Mouse (Mus musculus): ENCODE results near the gene Klhl11. TPM values are rescaled to one million over a fixed set of nuclear protein-coding genes. Genes with fewer than 3 reads are reported as not detected.

The Klhl11 gene
- polyA plus RNA-seq, 1 experiment from 2014 or later: 12.8 TPM

DNA sequence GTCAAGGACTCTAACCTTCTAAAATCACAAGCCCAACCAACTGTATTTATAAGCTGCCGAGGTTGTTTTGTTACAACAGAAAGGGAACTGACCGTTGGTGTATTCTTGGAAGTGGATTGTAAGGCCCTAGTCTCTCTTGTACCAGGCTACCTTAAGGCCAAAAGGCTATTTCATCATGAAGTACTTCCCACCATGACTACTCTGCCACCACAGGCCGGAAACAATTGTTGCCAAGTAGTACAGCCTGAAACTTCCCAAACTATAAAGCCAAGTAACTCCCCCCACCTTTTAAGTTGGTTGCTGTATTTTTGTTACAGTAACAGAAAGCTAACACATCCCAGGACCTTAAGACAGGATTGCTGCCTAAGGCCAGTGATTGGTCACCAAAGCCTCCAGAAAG, 45.7 kb downstream of the Klhl11 start:
- Histone ChIP-seq H3K36me3 (replicated peaks) (peaks cover 6% of the 10 kb centered on the region; the same call in 1 of the 2 replicates), H3K4me2 (no peak overlapping the region), H3K9me3 (no peaks in the 10 kb centered on the region), H3K4me1 (no peaks in the 10 kb centered on the region), H3K27me3 (replicated peaks) (no peaks in the 10 kb centered on the region), H3K9ac (no peak overlapping the region), H3K4me3 (no peak overlapping the region), H3K27ac (no peak overlapping the region)
- WGBS: 88% methylated on average over 3 of the region's 3 CpGs
- ATAC-seq (replicated peaks): no peak

DNA sequence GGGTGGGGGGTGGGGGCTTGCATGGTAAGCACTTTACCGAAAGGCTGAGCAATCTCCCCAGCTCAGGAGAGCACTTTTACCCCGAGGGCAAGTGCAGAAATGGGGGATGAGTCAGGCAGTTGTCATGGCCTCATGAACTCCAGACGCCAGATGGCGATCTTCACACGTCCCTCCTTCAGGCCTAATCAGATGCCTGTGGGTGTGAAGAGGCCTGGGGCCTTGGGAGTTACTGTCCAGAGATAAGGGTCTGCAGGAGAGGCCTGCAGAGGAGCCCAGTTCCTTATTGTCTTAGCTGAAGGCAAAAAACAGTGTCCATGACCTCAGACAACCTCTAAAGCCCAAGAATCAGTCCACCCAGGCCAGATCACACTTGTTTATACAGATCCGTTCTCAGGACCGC, 46.7 kb downstream of the Klhl11 start:
- Histone ChIP-seq H3K27ac (no peak overlapping the region), H3K4me3 (no peak overlapping the region), H3K9ac (no peak overlapping the region), H3K27me3 (replicated peaks) (no peaks in the 10 kb centered on the region), H3K4me2 (no peak overlapping the region), H3K9me3 (no peaks in the 10 kb centered on the region), H3K4me1 (no peaks in the 10 kb centered on the region), H3K36me3 (replicated peaks) (peaks cover 6% of the 10 kb centered on the region; the same call in 1 of the 2 replicates)
- no peak for ATAC-seq (replicated peaks)
- WGBS: 33% methylated on average over 7 of the region's 7 CpGs

DNA sequence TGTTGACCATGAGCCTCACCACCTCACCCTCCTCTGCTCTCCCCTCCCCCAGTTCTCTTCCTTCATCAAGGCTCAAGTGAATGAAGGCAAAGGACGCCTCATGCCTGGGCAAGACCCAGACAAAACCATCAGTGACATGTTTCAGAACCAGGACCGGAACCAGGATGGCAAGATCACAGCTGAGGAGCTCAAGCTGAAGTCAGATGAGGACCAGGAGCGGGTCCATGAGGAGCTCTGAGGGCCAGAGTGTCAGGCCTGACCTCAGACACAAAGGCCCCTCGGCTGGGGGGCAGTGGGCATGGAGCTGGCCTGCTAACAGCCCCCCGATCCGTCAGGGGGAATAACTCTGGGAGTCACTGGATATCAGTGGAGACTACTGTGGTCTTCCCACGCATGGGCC, 48.7 kb downstream of the Klhl11 start:
- Histone ChIP-seq H3K9me3 (no peaks in the 10 kb centered on the region), H3K4me3 (no peak overlapping the region), H3K4me1 (no peaks in the 10 kb centered on the region), H3K36me3 (replicated peaks) (no peaks in the 10 kb centered on the region), H3K9ac (no peak overlapping the region), H3K27me3 (replicated peaks) (no peaks in the 10 kb centered on the region), H3K4me2 (no peak overlapping the region), H3K27ac (no peak overlapping the region)
- ATAC-seq (replicated peaks): no peak
- WGBS: 85% methylated on average over 7 of the region's 7 CpGs

DNA sequence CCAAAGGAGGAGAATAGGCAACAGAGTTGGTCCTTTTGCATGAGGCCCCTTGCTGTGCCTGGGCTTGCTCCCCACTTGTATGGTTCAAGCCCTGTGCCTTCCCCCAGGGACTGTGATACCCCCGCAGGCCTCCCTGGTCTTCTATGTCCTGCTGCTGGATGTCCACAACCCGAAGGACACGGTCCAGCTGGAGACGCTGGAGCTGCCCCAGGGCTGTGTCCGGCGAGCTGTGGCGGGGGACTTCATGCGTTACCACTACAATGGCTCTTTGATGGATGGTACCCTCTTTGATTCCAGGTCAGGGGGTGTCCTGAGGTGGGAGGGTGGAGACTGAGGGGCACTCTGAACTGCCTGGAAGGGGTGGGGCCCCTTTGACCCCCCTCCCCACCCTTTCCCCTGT, 51.0 kb downstream of the Klhl11 start:
- no peak overlapping the region for H3K4me3 ChIP-seq
- no peak overlapping the region for H3K4me2 ChIP-seq
- no peak overlapping the region for H3K27ac ChIP-seq
- no peaks in the 10 kb centered on the region for H3K4me1 ChIP-seq
- no peak for ATAC-seq (replicated peaks)
- H3K9me3 ChIP-seq: no peaks in the 10 kb centered on the region
- H3K36me3 ChIP-seq (replicated peaks): no peaks in the 10 kb centered on the region
- no peak overlapping the region for H3K9ac ChIP-seq
- peaks cover 6% of the 10 kb centered on the region for H3K27me3 ChIP-seq (replicated peaks)
- 57% methylated on average over 8 of the region's 8 CpGs for WGBS

DNA sequence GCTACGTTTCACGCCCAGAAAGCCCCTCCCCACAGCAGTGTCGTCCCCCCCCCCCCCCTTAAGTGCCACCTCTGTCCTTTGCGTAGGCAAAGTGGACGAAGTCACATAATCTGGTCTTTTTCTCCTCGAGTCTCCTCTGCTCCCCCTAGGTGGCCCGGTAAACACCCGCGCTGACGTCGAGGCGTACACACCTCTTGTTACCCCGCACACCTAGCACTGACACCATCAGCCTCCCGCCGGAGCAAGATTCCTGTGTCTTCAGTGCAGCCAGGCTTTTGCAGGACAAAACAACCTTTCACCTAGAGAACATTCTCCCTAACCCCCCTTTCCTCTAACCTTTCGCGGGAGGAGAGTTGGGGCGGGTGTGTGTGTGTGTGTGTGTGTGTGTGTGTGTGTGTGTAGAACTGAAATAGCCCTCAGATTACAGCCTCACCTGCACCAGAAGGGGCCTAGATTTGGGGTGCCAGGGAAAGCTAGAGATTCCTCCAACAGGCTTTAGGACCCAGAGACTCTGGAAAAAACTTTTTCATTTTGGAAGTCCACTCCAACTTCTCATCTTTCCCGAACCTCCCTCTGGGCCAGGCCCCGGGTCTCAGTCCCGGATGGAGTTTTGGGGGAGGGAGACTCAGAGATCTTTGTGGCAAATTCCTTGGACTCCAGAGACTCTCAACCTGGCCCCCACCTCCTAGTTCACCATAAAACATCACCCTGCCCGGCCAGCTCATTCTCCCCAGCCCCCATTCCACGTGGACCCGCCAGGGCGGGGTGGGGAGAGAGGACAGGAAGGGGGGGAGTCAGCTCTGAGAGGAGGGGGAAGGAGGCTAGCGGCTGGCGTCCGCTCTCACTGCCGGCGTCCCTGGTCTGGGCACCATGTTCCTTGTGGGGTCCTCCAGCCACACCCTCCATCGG, 57.4 kb downstream of the Klhl11 start, which contains the start of gene Fkbp10:
Gene Fkbp10, plus strand, starts transcription at position 784 of the 909 bp plus-strand sequence.
- peaks cover 24% of the 10 kb centered on the region for H3K4me1 ChIP-seq
- H3K9me3 ChIP-seq: no peaks in the 10 kb centered on the region
- H3K4me2 ChIP-seq: peak within 1 kb of the TSS; percentile 74
- H3K9ac ChIP-seq: peak within 1 kb of the TSS; percentile 88
- H3K27ac ChIP-seq: peak within 1 kb of the TSS; percentile 80
- peak within 1 kb of the TSS; percentile 77 for H3K4me3 ChIP-seq
- peaks cover 14% of the 10 kb centered on the region for H3K27me3 ChIP-seq (replicated peaks)
- WGBS: under 1% methylated on average over 30 of the region's 31 CpGs
- H3K36me3 ChIP-seq (replicated peaks): no peaks in the 10 kb centered on the region
- peak; percentile 21 for ATAC-seq (replicated peaks)

DNA sequence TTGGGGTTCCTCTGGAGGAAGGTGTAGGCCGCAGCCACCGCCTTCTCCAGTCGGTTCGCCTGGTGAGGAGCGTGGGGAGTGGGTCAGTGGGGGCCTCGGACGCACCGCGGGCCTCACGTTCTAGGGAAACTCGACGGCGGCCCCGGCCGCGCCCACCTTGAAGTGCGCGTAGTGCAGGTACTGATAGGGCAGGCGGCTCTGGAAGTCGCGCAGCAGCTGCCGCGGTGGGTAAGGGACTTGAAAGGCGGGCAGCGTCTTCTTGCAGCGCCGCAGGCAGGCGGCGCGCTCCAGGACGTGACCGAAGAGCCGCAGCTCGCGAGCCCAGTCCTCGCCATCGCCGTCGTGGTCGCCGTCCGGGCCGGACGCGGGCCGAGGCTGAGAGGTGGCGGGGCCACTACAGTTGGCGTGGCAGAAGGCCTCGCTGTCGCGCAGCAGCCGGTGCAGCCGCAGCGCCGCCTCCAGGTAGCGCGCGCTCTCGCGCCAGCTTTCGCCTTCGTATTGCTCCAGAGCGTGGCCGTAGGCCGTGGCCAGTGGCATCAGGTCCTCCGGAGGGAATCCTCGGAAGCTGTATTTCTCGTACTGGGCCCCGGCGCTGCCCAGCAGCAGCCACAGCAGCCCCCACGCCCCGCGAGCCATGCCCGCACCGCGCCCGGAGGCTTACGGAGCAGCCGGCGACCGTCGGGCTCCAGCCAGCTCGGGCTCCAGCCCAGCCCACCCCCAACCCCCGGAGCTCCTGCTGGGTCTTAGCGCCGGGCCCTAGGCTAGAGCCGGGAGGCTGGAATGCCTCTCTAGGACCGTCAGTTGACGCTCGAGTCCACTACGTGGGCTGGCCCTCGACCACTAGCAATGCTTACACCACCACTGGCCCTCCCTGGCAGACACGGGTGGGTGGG, 58.3 kb downstream of the Klhl11 start, which contains the start of gene P3h4:
Gene P3h4, minus strand, starts transcription at position 816 of the 893 bp plus-strand sequence.
- Histone ChIP-seq H3K36me3 (replicated peaks) (no peaks in the 10 kb centered on the region), H3K4me2 (peak within 1 kb of the TSS; percentile 74), H3K4me3 (peak within 1 kb of the TSS; percentile 77), H3K27ac (peak within 1 kb of the TSS; percentile 80), H3K9ac (peak within 1 kb of the TSS; percentile 88), H3K27me3 (replicated peaks) (peaks cover 14% of the 10 kb centered on the region), H3K4me1 (peaks cover 24% of the 10 kb centered on the region), H3K9me3 (no peaks in the 10 kb centered on the region)
- ATAC-seq (replicated peaks): peak; percentile 95
- WGBS: 2% methylated on average over 93 of the region's 93 CpGs

DNA sequence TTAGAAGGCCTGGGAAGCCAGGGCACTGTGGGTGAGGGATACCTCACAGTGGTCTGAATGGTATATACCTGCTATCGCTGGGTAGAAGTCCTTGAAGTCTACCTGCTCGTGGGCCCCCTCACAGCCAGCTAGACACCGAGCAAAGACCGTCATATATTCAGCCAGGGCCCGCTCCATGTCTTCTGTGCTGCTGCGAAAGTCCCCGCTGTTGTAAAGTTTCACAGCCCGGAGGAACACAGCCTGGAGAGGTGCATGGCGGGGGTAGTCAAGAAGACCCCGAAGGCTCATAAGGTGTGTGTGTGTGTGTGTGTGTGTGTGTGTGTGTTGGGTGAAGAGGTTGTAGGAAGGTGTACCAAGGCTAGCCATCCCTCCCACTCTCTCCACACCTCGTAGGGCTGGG, 59.0 kb downstream of the Klhl11 start:
- Histone ChIP-seq H3K27ac (no peak overlapping the region), H3K27me3 (replicated peaks) (peaks cover 14% of the 10 kb centered on the region), H3K9me3 (no peaks in the 10 kb centered on the region), H3K4me1 (peaks cover 24% of the 10 kb centered on the region), H3K4me3 (peak overlapping the region; percentile 77), H3K4me2 (peak overlapping the region; percentile 74), H3K9ac (peak overlapping the region; percentile 88), H3K36me3 (replicated peaks) (no peaks in the 10 kb centered on the region)
- 81% methylated on average over 11 of the region's 11 CpGs for WGBS
- no peak for ATAC-seq (replicated peaks)

Small RNAs within 50 kb of the gene (microRNA-seq; reads per million reads assigned to microRNA genes)
- gene Gm27374 (not detected), gene Mir7116 (1.1 reads per million)

Other genes starting within 250 kb of the Klhl11 start
- gene Krt16, start 223.8 kb downstream of the Klhl11 start, polyA plus RNA-seq (2015; fragmentation: Nextera tagmentation; extraction: Ambion mirVana): not detected in 2 replicates
- gene Krt17, start 211.7 kb downstream of the Klhl11 start, polyA plus RNA-seq (2015; fragmentation: Nextera tagmentation; extraction: Ambion mirVana): 1.1 TPM in 1 of 2 replicates, not detected in the other
- gene Krt42, start 202.9 kb downstream of the Klhl11 start, polyA plus RNA-seq (2015; fragmentation: Nextera tagmentation; extraction: Ambion mirVana): not detected in 2 replicates
- 1,086 and 1,110 TPM in 2 replicates for gene Eif1, start 152.9 kb downstream of the Klhl11 start, polyA plus RNA-seq (2015; fragmentation: Nextera tagmentation; extraction: Ambion mirVana)
- gene Gast, start 138.3 kb downstream of the Klhl11 start, polyA plus RNA-seq (2015; fragmentation: Nextera tagmentation; extraction: Ambion mirVana): 2.0 and 2.3 TPM in 2 replicates
- gene Hap1, start 116.6 kb downstream of the Klhl11 start, polyA plus RNA-seq (2015; fragmentation: Nextera tagmentation; extraction: Ambion mirVana): 315 and 316 TPM in 2 replicates
- 104 and 105 TPM in 2 replicates for gene Jup, start 75.0 kb downstream of the Klhl11 start, polyA plus RNA-seq (2015; fragmentation: Nextera tagmentation; extraction: Ambion mirVana)
- gene P3h4, start 57.9 kb downstream of the Klhl11 start, polyA plus RNA-seq (2015; fragmentation: Nextera tagmentation; extraction: Ambion mirVana): 20.3 and 21.2 TPM in 2 replicates
- 23.3 and 27.5 TPM in 2 replicates for gene Fkbp10, start 57.0 kb downstream of the Klhl11 start, polyA plus RNA-seq (2015; fragmentation: Nextera tagmentation; extraction: Ambion mirVana)
- 115 and 116 TPM in 2 replicates for gene Nt5c3b, start 30.9 kb downstream of the Klhl11 start, polyA plus RNA-seq (2015; fragmentation: Nextera tagmentation; extraction: Ambion mirVana)
- gene Klhl10, start 30.8 kb downstream of the Klhl11 start, polyA plus RNA-seq (2015; fragmentation: Nextera tagmentation; extraction: Ambion mirVana): 0.89 and 1.1 TPM in 2 replicates
- gene Acly, start 55.3 kb upstream of the Klhl11 start, polyA plus RNA-seq (2015; fragmentation: Nextera tagmentation; extraction: Ambion mirVana): 225 and 227 TPM in 2 replicates
- gene Ttc25, start 72.9 kb upstream of the Klhl11 start, polyA plus RNA-seq (2015; fragmentation: Nextera tagmentation; extraction: Ambion mirVana): 1.8 and 2.4 TPM in 2 replicates
- gene Cnp, start 102.2 kb upstream of the Klhl11 start, polyA plus RNA-seq (2015; fragmentation: Nextera tagmentation; extraction: Ambion mirVana): 38.3 and 40.0 TPM in 2 replicates
- 111 and 115 TPM in 2 replicates for gene Nkiras2, start 146.5 kb upstream of the Klhl11 start, polyA plus RNA-seq (2015; fragmentation: Nextera tagmentation; extraction: Ambion mirVana)
- 298 and 326 TPM in 2 replicates for gene Dnajc7, start 147.4 kb upstream of the Klhl11 start, polyA plus RNA-seq (2015; fragmentation: Nextera tagmentation; extraction: Ambion mirVana)
- gene Zfp385c, start 219.7 kb upstream of the Klhl11 start, polyA plus RNA-seq (2015; fragmentation: Nextera tagmentation; extraction: Ambion mirVana): 0.70 and 0.99 TPM in 2 replicates
- 3.5 TPM in 2 replicates for gene Dhx58, start 231.5 kb upstream of the Klhl11 start, polyA plus RNA-seq (2015; fragmentation: Nextera tagmentation; extraction: Ambion mirVana)
- gene Kat2a, start 239.7 kb upstream of the Klhl11 start, polyA plus RNA-seq (2015; fragmentation: Nextera tagmentation; extraction: Ambion mirVana): 67.2 and 70.2 TPM in 2 replicates
- gene Hspb9, start 241.1 kb upstream of the Klhl11 start, polyA plus RNA-seq (2015; fragmentation: Nextera tagmentation; extraction: Ambion mirVana): not detected in 2 replicates